Mouse (Mus musculus) cortical plate, adult 2 months (tissue): ENCODE measurements around the gene Actg2. TPM values are rescaled to one million over a fixed set of nuclear protein-coding genes. Genes with fewer than 3 reads are reported as not detected.

Experiments
- H3K27ac ChIP-seq: fragments of 200-500 bp; 2 replicates; pipeline ENCODE4 v1.5.1; 2012; ENCODE audit warnings: low read length, control low read depth, inconsistent platforms; ENCODE audit not compliant: insufficient read depth
- H3K4me1 ChIP-seq: fragments of 200-500 bp; 2 replicates; pipeline ENCODE4 v1.6.1; 2011; ENCODE audit warnings: low read length; ENCODE audit not compliant: control insufficient read depth, insufficient read depth
- H3K4me3 ChIP-seq: fragments of 200-500 bp; 2 replicates; pipeline ENCODE4 v1.5.1; 2011; ENCODE audit warnings: mild to moderate bottlenecking, low read length, control low read depth; ENCODE audit not compliant: insufficient read depth
- CTCF ChIP-seq: fragments of 200-500 bp; IDR thresholded peaks from 2 replicates; pipeline ENCODE4 v1.5.1; 2011; ENCODE audit warnings: mild to moderate bottlenecking, control low read depth, low read length; ENCODE audit not compliant: insufficient read depth; ENCODE audit errors: extremely low read depth
- POLR2A ChIP-seq: fragments of 200-500 bp; IDR thresholded peaks from 2 replicates; pipeline ENCODE4 v1.6.1; 2011; ENCODE audit warnings: mild to moderate bottlenecking, low read length, control low read depth; ENCODE audit not compliant: insufficient read depth; ENCODE audit errors: extremely low read depth
- polyA plus RNA-seq: library from polyadenylated mRNA; depleted of rRNA; stranded (reverse); fragments of >200 nt; gene quantifications from 2 replicates; pipeline ENCODE4 v1.2.3, GENCODE M21; 2012; rRNA removed

Gene Actg2
- polyA plus RNA-seq, 1 experiment: 0.79 TPM

DNA sequence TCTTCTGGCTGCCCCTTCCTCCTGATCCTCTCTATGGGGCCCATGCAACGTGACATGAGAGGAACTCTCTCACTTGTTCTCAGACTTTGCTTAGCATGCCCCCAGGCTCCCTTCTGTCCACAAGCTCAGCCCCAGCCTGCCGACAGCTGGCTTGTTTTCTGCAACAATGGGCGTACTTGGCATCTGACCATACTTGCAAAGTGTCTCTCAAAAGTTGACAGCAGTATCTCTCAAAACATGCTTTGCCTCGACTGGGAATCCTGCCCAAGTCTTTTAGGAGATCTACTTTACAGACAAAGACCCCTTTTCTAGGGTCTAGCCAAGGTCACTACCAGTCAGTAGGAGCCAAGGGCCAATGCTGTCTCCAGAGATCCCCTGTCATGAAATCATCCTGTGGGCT lies 50.2 kb downstream of the Actg2 start:
- Histone ChIP-seq H3K27ac (no peak overlapping the region), H3K4me3 (no peak overlapping the region), H3K4me1 (no peaks in the 10 kb centered on the region)
- no peak for TF ChIP-seq POLR2A
- TF ChIP-seq CTCF: no peak

DNA sequence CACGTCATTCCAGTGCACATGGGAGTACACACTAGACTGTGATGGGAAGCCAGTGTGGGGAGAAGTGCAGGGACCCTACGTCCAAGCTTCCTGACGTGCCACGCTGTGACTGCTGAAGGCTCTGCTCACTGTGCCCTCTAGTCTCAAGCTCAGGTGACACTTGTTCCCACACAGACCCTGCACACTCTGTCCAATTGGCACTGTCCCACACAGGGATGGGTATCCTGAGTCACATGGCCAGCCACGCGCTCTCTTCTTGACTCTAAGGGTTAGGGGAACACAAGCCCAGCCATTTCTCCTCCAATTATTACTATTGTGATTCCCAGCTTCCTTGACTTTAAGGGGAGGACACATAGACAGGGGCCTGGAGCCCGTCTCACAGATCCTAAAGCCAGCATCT lies 52.3 kb downstream of the Actg2 start:
- Histone ChIP-seq H3K4me3 (no peak overlapping the region), H3K4me1 (no peaks in the 10 kb centered on the region), H3K27ac (no peak overlapping the region)
- TF ChIP-seq POLR2A (no peak), CTCF (no peak)

DNA sequence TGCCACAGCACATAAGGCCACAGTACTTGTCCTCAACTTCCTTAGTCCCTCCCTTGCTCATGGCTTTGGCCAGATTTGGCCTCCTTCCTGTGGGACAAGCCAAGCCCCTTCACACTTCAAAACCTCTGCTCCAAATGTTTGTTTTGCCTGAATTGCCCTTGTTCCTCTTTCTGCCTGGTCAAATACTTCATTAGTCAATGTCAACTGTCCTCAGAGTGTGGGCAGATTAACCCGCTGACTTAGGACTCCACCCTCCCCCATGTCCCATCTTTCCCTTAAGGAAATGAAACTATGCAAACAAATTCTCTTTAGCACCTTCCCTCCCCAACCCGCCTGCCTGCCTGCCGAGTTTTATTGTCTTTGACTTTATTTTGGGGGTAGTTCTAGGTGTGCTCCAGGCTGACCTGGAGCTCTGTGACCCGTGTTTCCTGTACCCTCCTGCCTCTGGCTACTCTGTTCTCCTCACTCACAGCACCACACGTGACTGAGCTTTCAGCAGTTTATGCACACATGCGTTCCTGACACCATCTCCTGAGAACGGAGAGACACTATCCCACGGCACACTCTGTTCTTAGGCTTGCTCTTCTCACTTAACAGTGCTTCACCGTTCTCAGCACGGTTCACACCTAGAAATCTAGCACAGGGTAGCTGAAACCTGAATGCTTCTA lies 53.5 kb downstream of the Actg2 start:
- no peak overlapping the region for H3K4me3 ChIP-seq
- H3K4me1 ChIP-seq: no peaks in the 10 kb centered on the region
- no peak overlapping the region for H3K27ac ChIP-seq
- TF ChIP-seq CTCF (no peak), POLR2A (no peak)

- H3K4me3 ChIP-seq: no peak overlapping the region
- H3K4me1 ChIP-seq: no peaks in the 10 kb centered on the region
- TF ChIP-seq POLR2A: no peak
- no peak for TF ChIP-seq CTCF
- H3K27ac ChIP-seq: no peak overlapping the region
Measured at GRCm38 (mm10) chr6:83480019-83480655, 55.9 kb downstream of the Actg2 start.

DNA sequence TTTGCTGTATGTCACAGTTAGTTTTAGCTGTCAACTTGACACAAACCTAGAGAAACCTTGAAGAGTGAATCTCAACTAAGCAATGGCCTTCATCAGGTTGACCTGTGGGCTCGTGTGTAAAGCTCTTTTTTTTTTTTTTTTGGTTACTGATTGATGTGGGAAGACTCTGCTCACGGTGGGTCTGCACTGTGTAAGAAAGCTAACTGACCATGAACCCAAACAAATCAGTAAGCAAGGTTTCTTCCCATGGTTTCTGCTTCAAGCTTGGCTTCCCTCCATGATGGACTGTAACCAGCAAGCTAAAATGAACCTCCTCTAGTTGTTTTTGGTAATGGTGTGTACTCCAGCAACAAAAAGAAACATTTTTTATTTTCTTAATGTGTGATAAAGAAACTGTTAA lies 56.9 kb downstream of the Actg2 start:
- no peak for TF ChIP-seq CTCF
- no peak for TF ChIP-seq POLR2A
- Histone ChIP-seq H3K4me3 (no peak overlapping the region), H3K27ac (no peak overlapping the region), H3K4me1 (no peaks in the 10 kb centered on the region)

DNA sequence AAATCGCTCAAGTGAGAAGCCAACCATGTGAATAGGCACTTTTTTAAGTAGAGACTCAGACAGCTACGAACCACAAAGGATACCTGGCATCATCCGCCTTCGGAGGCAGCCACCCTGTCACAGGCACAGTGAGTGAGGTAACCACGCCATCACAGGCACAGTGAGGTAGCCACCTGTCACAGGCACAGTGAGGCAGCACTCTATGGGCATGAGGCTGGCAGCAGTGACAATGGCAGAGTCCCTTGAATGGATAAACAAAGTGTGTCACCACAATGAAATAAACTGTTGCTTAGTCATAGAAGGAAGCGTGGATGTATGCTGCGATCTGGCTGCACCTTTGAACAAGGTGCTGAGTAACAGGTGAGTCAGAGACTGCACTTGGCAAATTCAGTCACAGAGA lies 57.4 kb downstream of the Actg2 start:
- no peaks in the 10 kb centered on the region for H3K4me1 ChIP-seq
- no peak for TF ChIP-seq POLR2A
- TF ChIP-seq CTCF: no peak
- H3K4me3 ChIP-seq: no peak overlapping the region
- no peak overlapping the region for H3K27ac ChIP-seq

- no peak for TF ChIP-seq POLR2A
- H3K27ac ChIP-seq: no peak overlapping the region
- H3K4me1 ChIP-seq: no peaks in the 10 kb centered on the region
- no peak overlapping the region for H3K4me3 ChIP-seq
Measured at GRCm38 (mm10) chr6:83478217-83478616, 57.8 kb downstream of the Actg2 start.

DNA sequence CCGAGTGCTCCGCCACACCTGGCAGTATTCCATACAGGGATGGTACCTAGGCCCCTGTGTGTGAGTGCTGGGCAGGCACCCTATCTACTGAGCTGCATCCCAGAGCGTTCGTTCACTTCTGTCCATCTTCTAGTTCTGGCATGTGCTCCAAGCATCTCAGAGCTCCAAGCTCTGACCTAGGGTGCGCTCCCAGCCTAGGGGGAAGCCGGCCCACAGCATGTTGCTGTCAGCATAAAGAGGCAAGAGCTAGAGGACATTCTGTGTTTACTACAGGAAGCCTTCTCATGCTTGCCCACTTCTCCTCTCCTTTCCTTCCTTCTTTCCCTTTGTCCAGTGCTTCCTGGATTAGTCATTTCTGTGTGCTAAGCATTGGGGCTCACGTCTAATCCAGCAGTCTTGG lies 60.6 kb downstream of the Actg2 start:
- H3K4me1 ChIP-seq: no peaks in the 10 kb centered on the region
- H3K27ac ChIP-seq: no peak overlapping the region
- no peak overlapping the region for H3K4me3 ChIP-seq
- no peak for TF ChIP-seq CTCF
- no peak for TF ChIP-seq POLR2A

DNA sequence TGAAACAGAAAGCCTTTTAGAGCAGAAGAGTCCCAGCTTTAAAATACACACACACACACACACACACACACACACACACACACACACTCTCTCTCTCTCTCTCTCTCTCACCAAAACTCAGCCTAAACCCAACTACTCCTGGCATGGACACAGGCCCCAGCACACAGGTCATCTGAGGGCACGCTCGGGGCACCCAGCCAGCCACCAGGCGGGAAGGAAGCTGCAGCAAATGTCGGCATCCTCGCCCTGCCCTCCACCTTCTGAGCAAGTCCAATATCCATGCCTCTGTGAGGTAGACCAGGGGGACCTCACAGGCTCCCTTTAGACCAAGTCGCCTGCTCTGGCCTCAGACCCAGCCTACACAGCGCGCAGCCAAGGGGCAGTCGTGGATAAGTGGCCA lies 62.8 kb downstream of the Actg2 start:
- Histone ChIP-seq H3K27ac (no peak overlapping the region), H3K4me1 (no peaks in the 10 kb centered on the region), H3K4me3 (no peak overlapping the region)
- TF ChIP-seq CTCF: no peak
- TF ChIP-seq POLR2A: no peak

DNA sequence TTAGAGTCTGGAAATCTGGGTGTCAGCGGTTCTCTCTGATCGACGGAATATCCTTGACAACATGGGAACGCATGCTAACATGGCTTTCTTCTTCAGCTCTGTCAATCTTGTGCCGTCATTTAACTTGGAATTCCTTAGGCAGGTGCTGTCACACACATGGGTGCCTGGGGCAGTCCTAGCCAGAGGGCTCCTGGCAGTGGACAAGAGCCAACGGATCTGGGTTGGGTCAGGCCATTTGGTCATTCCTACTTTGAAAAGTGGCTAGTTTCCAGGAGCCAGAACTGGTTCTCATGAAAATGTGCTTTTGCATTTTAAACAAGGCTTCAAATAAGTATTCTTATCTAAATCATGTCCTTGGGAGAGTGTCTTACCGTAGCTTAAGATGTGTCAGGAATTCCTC lies 64.3 kb downstream of the Actg2 start:
- H3K4me1 ChIP-seq: no peaks in the 10 kb centered on the region
- no peak overlapping the region for H3K27ac ChIP-seq
- no peak for TF ChIP-seq POLR2A
- no peak overlapping the region for H3K4me3 ChIP-seq

GRCm38 (mm10) chr6:83464011-83464410 lies 72.1 kb downstream of the Actg2 start:
- H3K4me1 ChIP-seq: no peaks in the 10 kb centered on the region
- no peak overlapping the region for H3K27ac ChIP-seq
- H3K4me3 ChIP-seq: no peak overlapping the region
- TF ChIP-seq POLR2A: no peak
- TF ChIP-seq CTCF: no peak

Other genes with a start within 250 kb of the Actg2 start
- gene Mthfd2, start 210.4 kb downstream of the Actg2 start, polyA plus RNA-seq: 6.4 and 7.6 TPM in 2 replicates
- gene Mob1a, start 210.2 kb downstream of the Actg2 start, polyA plus RNA-seq: 16.2 and 18.6 TPM in 2 replicates
- gene Bola3, start 187.1 kb downstream of the Actg2 start, polyA plus RNA-seq: 60.8 and 62.6 TPM in 2 replicates
- gene Tet3, start 77.2 kb downstream of the Actg2 start, polyA plus RNA-seq: 16.6 TPM in 2 replicates
- gene Dguok, start 29.3 kb downstream of the Actg2 start, polyA plus RNA-seq: 53.9 and 57.2 TPM in 2 replicates
- 36.4 and 37.4 TPM in 2 replicates for gene Stambp, start 36.5 kb upstream of the Actg2 start, polyA plus RNA-seq
- gene Clec4f, start 119.9 kb upstream of the Actg2 start, polyA plus RNA-seq: not detected in 2 replicates
- gene Cd207, start 141.6 kb upstream of the Actg2 start, polyA plus RNA-seq: not detected in 2 replicates
- not detected in 2 replicates for gene Vax2, start 175.0 kb upstream of the Actg2 start, polyA plus RNA-seq
- not detected in 2 replicates for gene Atp6v1b1, start 206.7 kb upstream of the Actg2 start, polyA plus RNA-seq
- not detected in 2 replicates for gene Ankrd53, start 226.4 kb upstream of the Actg2 start, polyA plus RNA-seq
- gene Tex261, start 239.5 kb upstream of the Actg2 start, polyA plus RNA-seq: 39.8 and 41.4 TPM in 2 replicates